ENCODE assay signal across 26 mouse cellular contexts in the genomic region with DNA sequence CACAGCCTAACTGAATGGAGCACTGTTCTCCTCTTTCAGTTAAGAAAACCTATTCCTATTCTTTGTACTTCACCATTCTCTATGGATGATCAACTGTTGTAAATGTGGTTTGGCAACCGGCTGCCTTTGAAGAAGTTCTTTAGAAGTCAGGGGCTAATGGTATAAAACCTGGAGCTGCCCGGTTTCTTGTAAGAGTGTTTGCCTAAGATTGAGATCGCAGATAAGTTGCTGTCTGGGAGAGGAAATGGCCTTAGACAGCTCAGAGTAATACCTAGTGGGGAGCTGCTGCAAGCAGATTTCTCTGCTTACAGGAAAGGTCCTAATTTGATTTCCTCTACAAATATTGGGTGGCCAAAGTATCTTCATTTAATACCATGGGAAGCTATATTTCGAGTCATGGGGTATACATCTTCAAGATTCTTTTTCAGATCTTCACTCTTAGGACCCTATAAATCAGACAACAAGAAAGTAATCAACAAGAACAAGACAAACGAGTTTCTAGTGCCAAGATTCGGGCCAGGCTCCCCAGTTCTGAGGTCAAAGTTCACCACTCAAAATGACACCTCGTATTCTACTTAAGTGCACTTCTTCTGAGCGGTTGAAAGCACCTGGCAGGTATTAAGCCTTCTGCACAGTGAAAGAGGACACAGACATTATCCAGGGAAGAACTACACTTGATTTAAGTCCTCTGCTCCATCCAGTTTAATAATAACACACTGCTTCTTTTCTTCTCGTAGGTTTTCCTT.
A peak's percentile ranks its signal among the peaks of the same experiment; 100 is the strongest.
DNase-seq lines count a peak whose midpoint lies in the region; ATAC-seq lines count a peak whose summit lies in the region.
"Had no signal": no experiment of that assay in that cellular context is flagged by ENCODE, and none has a peak within 500 bp of the region (broad histone marks: within the 10 kb centered on the region; RNA-seq: fewer than 3 reads in every experiment).

No protein-coding gene starts in this region.

- no peak overlapping the region for H3K27ac ChIP-seq in lung, embryonic 16.5 days (ENCODE audit: low read length)
- H3K27ac ChIP-seq in intestine, embryonic 14.5 days (ENCODE audit: low read depth), result no peak overlapping the region
- H3K27ac ChIP-seq: forebrain, embryonic 13.5 days; gastrocnemius, adult 2 months; hindbrain, embryonic 10.5 days; layer of hippocampus, adult 2 months; limb, embryonic 12.5 days; liver, embryonic 12.5 days; macrophage; midbrain, embryonic 10.5 days; stomach, embryonic 15.5 days had no signal

- H3K4me1 ChIP-seq in lung, embryonic 16.5 days (replicated peaks; ENCODE audit: control insufficient read depth, insufficient read depth, low read length), result no peaks in the 10 kb centered on the region
- no peaks in the 10 kb centered on the region for H3K4me1 ChIP-seq in intestine, embryonic 14.5 days (replicated peaks; ENCODE audit: control insufficient read depth, insufficient read depth, low read length)
- H3K4me1 ChIP-seq: forebrain, embryonic 13.5 days; limb, embryonic 12.5 days; liver, embryonic 12.5 days; midbrain, embryonic 10.5 days; stomach, embryonic 15.5 days had no signal

- peak; percentile 85 for ATAC-seq in lung, embryonic 16.5 days (ENCODE audit: low read depth)
- peak; percentile 43; the same call in 1 of the 2 replicates for ATAC-seq in intestine, embryonic 14.5 days (replicated peaks; ENCODE audit: low FRiP score, low TSS enrichment, low read depth)
- ATAC-seq: activated CD4-positive, CD25-positive, alpha-beta regulatory T cell, adult 4 months; forebrain, embryonic 13.5 days; hindbrain, embryonic 16.5 days; liver, embryonic 12.5 days had no signal

- H3K4me2 ChIP-seq in lung, embryonic 16.5 days (ENCODE audit: low read depth, low read length), result no peak overlapping the region
- H3K4me2 ChIP-seq in intestine, embryonic 14.5 days (ENCODE audit: low read length), result no peak overlapping the region
- H3K4me2 ChIP-seq: forebrain, embryonic 13.5 days; limb, embryonic 12.5 days; liver, embryonic 12.5 days; stomach, embryonic 15.5 days had no signal

- no peaks in the 10 kb centered on the region for H3K36me3 ChIP-seq in lung, embryonic 16.5 days (ENCODE audit: control insufficient read depth, insufficient read depth, low read length)
- no peaks in the 10 kb centered on the region for H3K36me3 ChIP-seq in intestine, embryonic 14.5 days (ENCODE audit: control insufficient read depth, insufficient read depth, low read length)
- H3K36me3 ChIP-seq: hindbrain, embryonic 10.5 days; limb, embryonic 12.5 days; liver, embryonic 12.5 days; midbrain, embryonic 10.5 days; stomach, embryonic 15.5 days had no signal

- no peaks in the 10 kb centered on the region; the same call in 1 of the 2 replicates for H3K9me3 ChIP-seq in lung, embryonic 16.5 days (ENCODE audit: control insufficient read depth, low read length)
- H3K9me3 ChIP-seq in intestine, embryonic 14.5 days (ENCODE audit: control insufficient read depth, low read length), result no peaks in the 10 kb centered on the region
- H3K9me3 ChIP-seq: forebrain, embryonic 13.5 days; hindbrain, embryonic 10.5 days; limb, embryonic 12.5 days; liver, embryonic 12.5 days; midbrain, embryonic 10.5 days; stomach, embryonic 15.5 days had no signal

- no peak for DNase-seq in lung, postnatal 14 days
- DNase-seq in embryo, embryonic 11 days, result peak; percentile 20
- peak; percentile 54 for DNase-seq in intestine, embryonic 14.5 days (ENCODE audit: low spot score)
- peak; percentile 12 for DNase-seq in mesoderm, embryonic 11.5 days (ENCODE audit: low read depth, low spot score)
- no peak for DNase-seq in layer of hippocampus, postnatal 25 days (ENCODE audit: extremely low spot score in 1 of 2, low spot score in 1 of 2)
- no peak for DNase-seq in heart, postnatal 14 days
- DNase-seq: adrenal gland, postnatal 10 days; cerebellum, adult 18-20 months; cerebellum, postnatal 14 days; gastrocnemius, adult 2 months; kidney, adult 2 months; kidney, postnatal 14 days; layer of hippocampus, postnatal 36 days; right cerebral cortex, postnatal 4 days; thymus, postnatal 36 days had no signal

- no peaks in the 10 kb centered on the region for H3K27me3 ChIP-seq in lung, embryonic 16.5 days (ENCODE audit: control insufficient read depth, insufficient read depth, low read depth, low read length)
- no peaks in the 10 kb centered on the region for H3K27me3 ChIP-seq in intestine, embryonic 14.5 days (replicated peaks; ENCODE audit: control insufficient read depth, insufficient read depth, low read length)
- H3K27me3 ChIP-seq: forebrain, embryonic 13.5 days; limb, embryonic 12.5 days; liver, embryonic 12.5 days; stomach, embryonic 15.5 days had no signal

- no peak overlapping the region for H3K9ac ChIP-seq in lung, embryonic 16.5 days (ENCODE audit: low read length)
- no peak overlapping the region for H3K9ac ChIP-seq in intestine, embryonic 14.5 days (ENCODE audit: low read length)
- H3K9ac ChIP-seq: forebrain, embryonic 13.5 days; limb, embryonic 12.5 days; liver, embryonic 12.5 days; stomach, embryonic 15.5 days had no signal

- H3K4me3 ChIP-seq in lung, embryonic 16.5 days (ENCODE audit: low read length), result no peak overlapping the region
- no peak overlapping the region for H3K4me3 ChIP-seq in intestine, embryonic 14.5 days (ENCODE audit: low read depth, low read length)
- H3K4me3 ChIP-seq: forebrain, embryonic 13.5 days; gastrocnemius, adult 2 months; hindbrain, embryonic 10.5 days; layer of hippocampus, adult 2 months; limb, embryonic 12.5 days; liver, embryonic 12.5 days; midbrain, embryonic 10.5 days; stomach, embryonic 15.5 days had no signal

- intact Hi-C loops in heart, postnatal 14 days (cut with DNase I), result no loop called here

- 19% methylated on average over 9 of the region's 9 CpGs for WGBS in lung, embryonic 16.5 days
- 16% methylated on average over 9 of the region's 9 CpGs for WGBS in intestine, embryonic 14.5 days

Comparison
In these comparisons a context has a peak if more than half of its experiments do, and no peak if none do; other contexts are left out.
1. DNase-seq: peak in embryo, embryonic 11 days (single experiment), intestine, embryonic 14.5 days (single experiment) and mesoderm, embryonic 11.5 days (single experiment); none in lung, postnatal 14 days (single experiment), layer of hippocampus, postnatal 25 days (0 of 2) and heart, postnatal 14 days (0 of 2).